ENCODE assay signal across 16 mouse cellular contexts in genomic region chr4:43384083-43384460, GRCm38 (mm10). TPM values are rescaled to one million over a fixed set of nuclear protein-coding genes. Genes with fewer than 3 reads are reported as not detected.
DNase-seq lines count a peak whose midpoint lies in the region; ATAC-seq and TF ChIP-seq lines count a peak whose summit lies in the region.
"Had no signal": no experiment of that assay in that cellular context is flagged by ENCODE, and none has a peak within 500 bp of the region (broad histone marks: within the 10 kb centered on the region; RNA-seq: fewer than 3 reads in every experiment).

No protein-coding gene starts in this region.

- H3K79me2 ChIP-seq in myocyte (ENCODE audit: control insufficient read depth, insufficient read depth), result peaks cover 23% of the 10 kb centered on the region

- no peak overlapping the region for H3ac ChIP-seq in myocyte (ENCODE audit: control insufficient read depth, insufficient read length)

- no peak for TF ChIP-seq POLR2A in myocyte (IDR thresholded peaks at IDR 0.05; ENCODE audit: insufficient read length, low read depth)

- H3K27me3 ChIP-seq in hindbrain, embryonic 13.5 days, result no peaks in the 10 kb centered on the region
- H3K27me3 ChIP-seq in hindbrain, embryonic 11.5 days (ENCODE audit: control insufficient read depth, insufficient read depth, low read length), result no peaks in the 10 kb centered on the region
- peaks cover 24% of the 10 kb centered on the region for H3K27me3 ChIP-seq in megakaryocyte, embryonic 14.5 days (replicated peaks)
- no peaks in the 10 kb centered on the region for H3K27me3 ChIP-seq in myocyte (ENCODE audit: control insufficient read depth, insufficient read depth, insufficient read length)
- H3K27me3 ChIP-seq in forebrain, embryonic 11.5 days (ENCODE audit: control insufficient read depth, insufficient read depth, low read length), result no peaks in the 10 kb centered on the region; the same call in 1 of the 2 replicates

- no peak overlapping the region for H3K9ac ChIP-seq in hindbrain, embryonic 13.5 days
- H3K9ac ChIP-seq in hindbrain, embryonic 11.5 days (ENCODE audit: low read depth, low read length), result no peak overlapping the region
- H3K9ac ChIP-seq in forebrain, embryonic 11.5 days (ENCODE audit: low read length), result no peak overlapping the region

- H3K9me3 ChIP-seq in hindbrain, embryonic 13.5 days, result no peaks in the 10 kb centered on the region
- no peaks in the 10 kb centered on the region for H3K9me3 ChIP-seq in hindbrain, embryonic 11.5 days (ENCODE audit: control insufficient read depth, low read length)
- no peaks in the 10 kb centered on the region for H3K9me3 ChIP-seq in megakaryocyte, embryonic 14.5 days
- no peaks in the 10 kb centered on the region for H3K9me3 ChIP-seq in forebrain, embryonic 11.5 days (ENCODE audit: control insufficient read depth, low read length)
- H3K9me3 ChIP-seq: forebrain, embryonic 10.5 days had no signal

- WGBS in hindbrain, embryonic 13.5 days, result 88% methylated on average over 5 of the region's 5 CpGs
- WGBS in hindbrain, embryonic 11.5 days, result 85% methylated on average over 5 of the region's 5 CpGs
- WGBS in forebrain, embryonic 11.5 days, result 89% methylated on average over 5 of the region's 5 CpGs

- peaks cover 35% of the 10 kb centered on the region for H3K4me1 ChIP-seq in hindbrain, embryonic 13.5 days (replicated peaks)
- H3K4me1 ChIP-seq in hindbrain, embryonic 11.5 days (replicated peaks; ENCODE audit: control insufficient read depth, insufficient read depth, low read length), result peaks cover 5% of the 10 kb centered on the region; the same call in 1 of the 2 replicates
- H3K4me1 ChIP-seq in megakaryocyte, embryonic 14.5 days, result peaks cover 46% of the 10 kb centered on the region
- H3K4me1 ChIP-seq in forebrain, embryonic 11.5 days (replicated peaks; ENCODE audit: control insufficient read depth, insufficient read depth, low read length), result peaks cover 7% of the 10 kb centered on the region

- no peaks in the 10 kb centered on the region for H3K36me3 ChIP-seq in hindbrain, embryonic 13.5 days
- H3K36me3 ChIP-seq in hindbrain, embryonic 11.5 days (ENCODE audit: control insufficient read depth, insufficient read depth, low read length), result no peaks in the 10 kb centered on the region
- H3K36me3 ChIP-seq in megakaryocyte, embryonic 14.5 days (replicated peaks; ENCODE audit: low read length), result peaks cover 7% of the 10 kb centered on the region
- no peaks in the 10 kb centered on the region for H3K36me3 ChIP-seq in myocyte (ENCODE audit: control insufficient read depth, insufficient read depth)
- no peaks in the 10 kb centered on the region for H3K36me3 ChIP-seq in forebrain, embryonic 11.5 days (ENCODE audit: control insufficient read depth, insufficient read depth, low read length)
- H3K36me3 ChIP-seq: forebrain, embryonic 10.5 days had no signal

- no peak for ATAC-seq in hindbrain, embryonic 13.5 days (ENCODE audit: low FRiP score)
- ATAC-seq in hindbrain, embryonic 11.5 days (ENCODE audit: low FRiP score), result no peak
- no peak for ATAC-seq in megakaryocyte, adult 5-6 weeks (ENCODE audit: poor library complexity, severe bottlenecking)
- no peak for ATAC-seq in forebrain, embryonic 11.5 days (replicated peaks; ENCODE audit: low FRiP score)
- ATAC-seq: activated CD4-positive, CD25-positive, alpha-beta regulatory T cell, adult 4 months had no signal

- no peak for DNase-seq in hindbrain, embryonic 11.5 days (ENCODE audit: low spot score)
- peak; percentile 50 for DNase-seq in adipocyte (ENCODE audit: low spot score)
- DNase-seq in forebrain, embryonic 11.5 days (ENCODE audit: low spot score), result no peak
- DNase-seq: cerebellum, adult 11-12 months; heart, postnatal 10 days; kidney, adult 18-20 months; lung, adult 18-20 months had no signal

- H3K4me3 ChIP-seq in hindbrain, embryonic 13.5 days, result no peak overlapping the region
- H3K4me3 ChIP-seq in hindbrain, embryonic 11.5 days (ENCODE audit: low read depth, low read length), result no peak overlapping the region
- peak overlapping the region; percentile 95 for H3K4me3 ChIP-seq in megakaryocyte, embryonic 14.5 days (replicated peaks)
- peak overlapping the region; percentile 52 for H3K4me3 ChIP-seq in myocyte
- H3K4me3 ChIP-seq in forebrain, embryonic 11.5 days (ENCODE audit: low read depth, low read length), result no peak overlapping the region
- H3K4me3 ChIP-seq: forebrain, embryonic 10.5 days had no signal

- peak overlapping the region; percentile 8; the same call in 1 of the 2 replicates for H3K4me2 ChIP-seq in hindbrain, embryonic 13.5 days
- H3K4me2 ChIP-seq in hindbrain, embryonic 11.5 days (replicated peaks; ENCODE audit: low read depth, low read length), result no peak overlapping the region
- peak overlapping the region; percentile 93 for H3K4me2 ChIP-seq in myocyte (ENCODE audit: low read depth)
- no peak overlapping the region for H3K4me2 ChIP-seq in forebrain, embryonic 11.5 days (ENCODE audit: low read depth, low read length, severe bottlenecking)

- no peak overlapping the region for H3K27ac ChIP-seq in hindbrain, embryonic 13.5 days
- H3K27ac ChIP-seq in hindbrain, embryonic 11.5 days (ENCODE audit: low read depth, low read length), result no peak overlapping the region
- H3K27ac ChIP-seq in forebrain, embryonic 11.5 days (ENCODE audit: low read depth, low read length), result no peak overlapping the region
- H3K27ac ChIP-seq: forebrain, embryonic 10.5 days had no signal

TF ChIP-seq in myocyte, 11 proteins besides CTCF, POLR2A, EP300 and RAD21:
- TF ChIP-seq CEBPB (IDR thresholded peaks at IDR 0.05; ENCODE audit: insufficient read depth, poor library complexity, severe bottlenecking), result no peak
- TF ChIP-seq POLR2AphosphoS2 (IDR thresholded peaks at IDR 0.05; ENCODE audit: insufficient read length, low read depth), result no peak

RNA-seq across cellular contexts. Expression of gene Rusc2, which starts 2.3 kb away (rescaled TPM):
- polyA plus RNA-seq in hindbrain, embryonic 13.5 days (2015; fragmentation: Nextera tagmentation; extraction: Ambion mirVana), result 70.8 and 75.4 TPM in 2 replicates
- polyA plus RNA-seq in hindbrain, embryonic 11.5 days (2014; fragmentation: Nextera tagmentation; extraction: Ambion mirVana), result 15.8 and 19.1 TPM in 2 replicates
- polyA plus RNA-seq in megakaryocyte, embryonic 14.5 days (2012; ENCODE audit: insufficient read depth, low replicate concordance), result 11.5 and 32.0 TPM in 2 replicates
- 2.1 and 3.0 TPM in 2 replicates for total RNA-seq in megakaryocyte, adult 5-6 weeks (2015)
- 0.77 and 2.3 TPM in 2 replicates for total RNA-seq in megakaryocyte, adult 5-6 weeks (2017)
- polyA plus RNA-seq in myocyte (2012; fragmentation: generic; extraction: Trizol), result 28.2 TPM
- polyA plus RNA-seq in forebrain, embryonic 11.5 days (2014; fragmentation: Nextera tagmentation; extraction: Ambion mirVana), result 11.6 and 12.4 TPM in 2 replicates
- polyA plus RNA-seq: activated CD4-positive, CD25-positive, alpha-beta regulatory T cell, adult 4 months had no signal

RNA-seq across cellular contexts. Expression of gene Fam166b, which starts 44.9 kb away (rescaled TPM):
- 0.71 and 1.4 TPM in 2 replicates for polyA plus RNA-seq in hindbrain, embryonic 13.5 days (2015; fragmentation: Nextera tagmentation; extraction: Ambion mirVana)
- polyA plus RNA-seq in hindbrain, embryonic 11.5 days (2014; fragmentation: Nextera tagmentation; extraction: Ambion mirVana), result 0.26 and 0.70 TPM in 2 replicates
- polyA plus RNA-seq in megakaryocyte, embryonic 14.5 days (2012; ENCODE audit: insufficient read depth, low replicate concordance), result 0.55 TPM in 1 of 2 replicates, not detected in the other
- total RNA-seq in megakaryocyte, adult 5-6 weeks (2015), result not detected in 2 replicates
- not detected in 2 replicates for total RNA-seq in megakaryocyte, adult 5-6 weeks (2017)
- 0.04 TPM for polyA plus RNA-seq in myocyte (2012; fragmentation: generic; extraction: Trizol)
- polyA plus RNA-seq in forebrain, embryonic 11.5 days (2014; fragmentation: Nextera tagmentation; extraction: Ambion mirVana), result 0.28 and 0.31 TPM in 2 replicates
- total RNA-seq: gastrocnemius, adult 8-10 months had no signal
- polyA plus RNA-seq: activated CD4-positive, CD25-positive, alpha-beta regulatory T cell, adult 4 months; limb, embryonic 11.5 days; stomach, embryonic 16.5 days had no signal

RNA-seq across cellular contexts. Expression of gene Tesk1, which starts 57.7 kb away (rescaled TPM):
- 8.7 and 9.7 TPM in 2 replicates for polyA plus RNA-seq in hindbrain, embryonic 13.5 days (2015; fragmentation: Nextera tagmentation; extraction: Ambion mirVana)
- polyA plus RNA-seq in hindbrain, embryonic 11.5 days (2014; fragmentation: Nextera tagmentation; extraction: Ambion mirVana), result 9.1 and 10.1 TPM in 2 replicates
- polyA plus RNA-seq in megakaryocyte, embryonic 14.5 days (2012; ENCODE audit: insufficient read depth, low replicate concordance), result 28.2 and 39.0 TPM in 2 replicates
- 5.7 and 6.3 TPM in 2 replicates for total RNA-seq in megakaryocyte, adult 5-6 weeks (2015)
- total RNA-seq in megakaryocyte, adult 5-6 weeks (2017), result 7.6 and 9.3 TPM in 2 replicates
- polyA plus RNA-seq in myocyte (2012; fragmentation: generic; extraction: Trizol), result 40.4 TPM
- polyA plus RNA-seq in forebrain, embryonic 11.5 days (2014; fragmentation: Nextera tagmentation; extraction: Ambion mirVana), result 9.3 and 10.7 TPM in 2 replicates

Comparison
In these comparisons a context has a peak if more than half of its experiments do, and no peak if none do; other contexts are left out.
1. H3K4me2 ChIP-seq: peak in hindbrain, embryonic 13.5 days (single experiment) and myocyte (single experiment); none in hindbrain, embryonic 11.5 days (single experiment) and forebrain, embryonic 11.5 days (single experiment).
2. H3K4me3 ChIP-seq: peak in megakaryocyte, embryonic 14.5 days (single experiment) and myocyte (single experiment); none in hindbrain, embryonic 13.5 days (single experiment), hindbrain, embryonic 11.5 days (single experiment) and forebrain, embryonic 11.5 days (single experiment).